Mouse (Mus musculus) Patski (cell line): ENCODE measurements around the gene Phf7. TPM values are rescaled to one million over a fixed set of nuclear protein-coding genes. Genes with fewer than 3 reads are reported as not detected.

ENCODE experiments used
- ATAC-seq: fragments of 100-300 bp; one replicate; pipeline ENCODE4 v1.8.0; 2021
- CTCF ChIA-PET: fragments of 350-600 bp; sonication (Branson Sonifier 250); formaldehyde crosslinking; loops from one replicate; lab custom pipeline; 2022; ENCODE audit warnings: inconsistent platforms; lab: Charles Lee
- POLR2A ChIA-PET: fragments of 350-600 bp; sonication (Branson Sonifier 250); formaldehyde crosslinking; loops from one replicate; lab custom pipeline; 2022; ENCODE audit warnings: antibody characterized with exemption, inconsistent platforms; lab: Charles Lee
- DNase-seq: peaks from one replicate; pipeline ENCODE4 v3.0.0-alpha.2; 2011; ENCODE audit warnings: low read depth, low spot score
- H3K27me3 ChIP-seq: fragments of 371-371 bp; one replicate; pipeline ENCODE4 v1.5.1; 2021
- CTCF ChIP-seq: fragments of 100-300 bp; IDR thresholded peaks from one replicate; pipeline ENCODE4 v1.5.1; 2021
- in situ Hi-C: fragments of 300-500 bp; cut with MboI; formaldehyde crosslinking; loops from 3 replicates; pipeline ENCODE4 v1.11.1; 2018; ENCODE audit warnings: low pct_unique_long_range_greater_than_20kb, mixed read lengths
- polyA plus RNA-seq: library from polyadenylated mRNA; unstranded; gene quantifications from one replicate; pipeline ENCODE4 v1.2.3, GENCODE M21; 2021

Gene Phf7
- 10.7 TPM for polyA plus RNA-seq

- ChIA-PET CTCF (interaction anchor here (0.8 kb wide), 1 partner anchor 13 kb away, joined by 3 read pairs; no protein-coding TSS in a partner anchor), POLR2A (interaction anchor here (1.1 to 2.5 kb wide), 4 partner anchors 10 to 35 kb away, joined by 3 to 13 read pairs (median 3); partner anchors contain the start of gene Nisch)
- DNase-seq, result no peak
- TF ChIP-seq CTCF, result no peak
- ATAC-seq, result peak; percentile 61
- no peaks in the 10 kb centered on the region for H3K27me3 ChIP-seq
- in situ Hi-C loops, result no loop called here
Measured at GRCm38 (mm10) chr14:31251084-31251604, at the start of gene Phf7, which contains the start of gene Bap1. Gene Phf7 (minus strand): TSS chr14:31251317. Gene Bap1 (plus strand): TSS chr14:31251450.

DNA sequence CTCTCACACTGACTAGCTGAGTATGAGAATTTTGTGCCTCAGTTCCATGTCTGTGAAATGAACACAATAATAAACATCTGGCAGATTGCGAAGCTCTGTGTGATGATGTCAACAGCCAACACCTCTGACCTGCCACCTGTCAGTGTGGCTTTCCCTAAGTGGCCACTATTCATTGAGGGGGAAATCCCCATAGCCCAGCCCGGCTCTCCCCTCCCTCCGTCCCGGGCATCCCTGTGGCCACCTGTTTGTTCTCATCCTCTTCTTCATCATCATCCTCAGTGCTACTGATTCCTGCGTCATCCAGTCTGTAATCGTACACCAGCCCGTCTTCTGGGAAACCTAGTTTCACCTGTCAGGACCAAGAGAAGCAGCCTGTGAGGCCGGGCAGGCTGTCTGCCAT, 34.6 kb upstream of the Phf7 start:
- ATAC-seq, result no peak
- DNase-seq, result no peak
- TF ChIP-seq CTCF, result no peak
- peaks cover 51% of the 10 kb centered on the region for H3K27me3 ChIP-seq
- POLR2A ChIA-PET, result no interaction called here
- in situ Hi-C loops, result no loop called here
- CTCF ChIA-PET, result no interaction called here

DNA sequence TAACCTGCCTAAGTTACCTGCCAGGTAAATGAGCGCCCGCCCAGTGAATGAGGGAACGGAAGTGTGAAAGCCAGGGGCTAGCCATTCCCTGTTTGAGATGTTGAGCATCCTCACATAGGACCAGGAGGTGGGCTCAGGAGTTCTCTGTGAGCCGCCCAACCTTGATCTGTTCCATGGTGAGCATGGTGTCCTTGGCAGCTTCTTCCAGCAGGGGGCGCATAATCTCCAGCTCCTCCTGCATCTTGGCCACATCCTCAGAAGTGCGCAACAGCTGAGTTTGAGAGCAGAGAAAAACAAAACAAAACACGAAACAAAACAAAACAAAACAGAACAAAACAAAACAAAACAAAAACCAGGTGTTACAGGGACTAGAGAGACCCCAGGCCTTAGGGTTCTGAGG, 21.0 kb upstream of the Phf7 start:
- no peak for TF ChIP-seq CTCF
- DNase-seq (no peak), ATAC-seq (no peak)
- in situ Hi-C loops, result loop anchor here (5.0 kb wide), 2 partner anchors 45 to 195 kb away; no protein-coding TSS in a partner anchor
- ChIA-PET POLR2A (no interaction called here), CTCF (interaction anchor here (0.6 to 4.1 kb wide), 12 partner anchors 9 to 194 kb away, joined by 3 to 16 read pairs (median 4); no protein-coding TSS in a partner anchor)
- H3K27me3 ChIP-seq, result no peaks in the 10 kb centered on the region

DNA sequence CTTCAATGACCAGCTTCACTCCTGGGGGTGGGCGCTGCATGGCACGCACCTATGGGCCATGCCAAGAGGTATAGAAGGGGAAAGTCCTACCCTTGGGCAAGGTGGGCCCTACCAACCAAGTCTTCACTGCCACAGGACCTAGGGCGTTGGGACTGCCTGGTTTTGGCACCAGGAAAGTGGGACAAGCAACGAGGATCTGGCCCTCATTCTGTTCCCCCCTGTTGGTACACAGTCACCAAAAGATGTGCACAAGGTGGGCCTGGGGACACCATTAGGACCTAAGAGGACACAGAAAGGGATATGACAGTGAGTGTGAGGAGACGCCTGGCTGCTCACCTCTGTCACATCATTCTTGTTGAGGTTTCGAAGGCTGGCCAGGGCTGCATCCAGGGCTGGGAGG, 20.0 kb upstream of the Phf7 start:
- H3K27me3 ChIP-seq, result no peaks in the 10 kb centered on the region
- ChIA-PET CTCF (interaction anchor here (1.4 to 4.1 kb wide), 5 partner anchors 8 to 54 kb away, joined by 6 to 16 read pairs (median 9); no protein-coding TSS in a partner anchor), POLR2A (no interaction called here)
- ATAC-seq (no peak), DNase-seq (no peak)
- no peak for TF ChIP-seq CTCF
- in situ Hi-C loops, result loop anchor here (5.0 kb wide), 2 partner anchors 46 to 196 kb away; no protein-coding TSS in a partner anchor

DNA sequence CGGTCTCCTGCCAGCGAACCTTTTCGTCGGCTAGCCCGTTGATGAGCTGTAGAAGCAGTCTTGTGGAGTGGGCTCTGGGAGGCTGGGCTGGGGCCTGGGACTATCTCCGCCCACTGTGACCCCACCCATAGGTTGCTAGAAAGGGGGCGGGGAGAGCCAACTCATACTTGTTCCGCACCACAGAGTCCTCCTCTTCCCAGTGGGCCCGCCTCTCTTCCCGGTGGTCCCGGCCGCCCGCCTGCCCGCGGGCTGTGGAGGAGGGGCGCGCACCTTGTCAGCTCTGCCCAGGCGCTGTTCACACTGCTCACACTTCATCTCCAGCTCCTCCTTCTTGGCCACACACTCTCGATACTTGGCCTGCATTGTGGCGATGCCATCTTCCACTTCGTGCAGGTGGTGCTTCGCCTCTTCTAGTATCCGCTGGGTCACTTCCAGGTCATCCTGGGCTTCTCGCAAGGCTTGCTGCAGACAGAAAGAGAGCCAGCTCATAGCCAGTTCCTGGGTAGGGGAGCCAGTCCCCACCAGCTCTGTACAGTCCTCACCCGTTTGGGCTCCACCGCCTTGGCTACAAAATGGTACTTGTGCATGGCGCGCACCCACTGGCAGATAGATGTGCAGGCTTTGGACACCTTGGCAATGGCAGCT, 18.5 kb upstream of the Phf7 start:
- TF ChIP-seq CTCF, result no peak
- ChIA-PET POLR2A (interaction anchor here (1.0 kb wide), 1 partner anchor 10 kb away, joined by 3 read pairs; no protein-coding TSS in a partner anchor), CTCF (interaction anchor here (4.1 kb wide), 1 partner anchor 13 kb away, joined by 16 read pairs; no protein-coding TSS in a partner anchor)
- in situ Hi-C loops, result loop anchor here (5.0 kb wide), 2 partner anchors 48 to 198 kb away; no protein-coding TSS in a partner anchor
- DNase-seq (no peak), ATAC-seq (no peak)
- H3K27me3 ChIP-seq, result no peaks in the 10 kb centered on the region

DNA sequence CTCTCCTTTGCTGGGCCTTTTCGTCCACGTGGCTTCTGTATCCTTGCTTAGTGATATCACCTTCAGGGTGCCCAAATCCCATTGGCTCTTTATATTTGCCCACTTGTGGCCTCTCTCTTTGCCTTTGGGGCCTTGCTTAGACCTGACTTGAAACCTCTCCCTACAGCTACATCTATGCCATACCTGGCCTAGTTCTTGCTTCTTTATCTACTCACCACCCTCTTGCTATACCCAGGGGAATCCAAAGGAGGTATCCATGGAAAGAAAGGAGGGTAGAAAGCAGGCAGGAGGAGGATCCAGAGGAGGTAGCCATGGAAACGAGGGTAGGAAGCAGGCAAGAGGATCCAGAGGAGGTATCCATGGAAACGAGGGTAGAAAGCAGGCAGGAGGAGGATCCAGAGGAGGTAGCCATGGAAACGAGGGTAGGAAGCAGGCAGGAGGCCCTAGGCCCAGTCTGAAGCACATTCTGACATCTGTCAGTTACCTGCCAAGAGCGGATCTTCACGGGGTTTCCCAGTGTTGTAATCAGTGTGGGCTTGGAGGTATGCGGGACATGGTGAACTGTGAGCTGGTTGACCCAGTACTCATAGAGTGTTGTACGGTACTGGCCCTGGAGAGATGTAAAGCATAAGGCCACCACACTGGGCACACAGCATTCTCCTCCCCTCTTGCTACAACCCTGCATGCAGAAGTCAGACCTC, 17.3 kb upstream of the Phf7 start:
- no peak for ATAC-seq
- H3K27me3 ChIP-seq, result no peaks in the 10 kb centered on the region
- POLR2A ChIA-PET, result no interaction called here
- in situ Hi-C loops, result no loop called here
- no peak for DNase-seq
- TF ChIP-seq CTCF, result no peak
- CTCF ChIA-PET, result no interaction called here

GRCm38 (mm10) chr14:31267649-31268048, 16.5 kb upstream of the Phf7 start:
- no peak for TF ChIP-seq CTCF
- POLR2A ChIA-PET, result no interaction called here
- in situ Hi-C loops, result no loop called here
- ATAC-seq, result no peak
- H3K27me3 ChIP-seq, result no peaks in the 10 kb centered on the region
- no peak for DNase-seq
- CTCF ChIA-PET, result no interaction called here

DNA sequence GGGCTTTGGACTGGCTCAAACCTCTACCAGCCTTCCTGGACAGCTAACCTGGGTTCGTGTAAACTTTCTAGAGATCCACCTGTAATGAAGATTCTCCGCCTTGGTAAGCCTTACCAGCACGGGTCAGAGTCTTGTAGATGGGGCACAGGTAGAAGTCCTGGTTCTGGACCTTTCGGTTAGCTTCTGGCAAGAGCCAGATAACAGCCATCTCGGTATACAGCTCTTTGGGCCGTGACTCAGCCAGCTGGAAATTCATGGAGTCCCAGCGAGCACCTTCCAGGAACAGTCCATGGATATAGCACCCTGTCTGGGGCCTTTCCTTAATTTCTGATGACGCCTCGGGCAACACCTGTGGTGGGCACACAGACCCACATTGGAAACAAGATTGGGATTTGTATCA, 9.8 kb upstream of the Phf7 start:
- no peak for ATAC-seq
- in situ Hi-C loops, result no loop called here
- no peak for TF ChIP-seq CTCF
- no peaks in the 10 kb centered on the region for H3K27me3 ChIP-seq
- no peak for DNase-seq
- ChIA-PET CTCF (interaction anchor here (3.1 kb wide), 1 partner anchor 11 kb away, joined by 11 read pairs; no protein-coding TSS in a partner anchor), POLR2A (interaction anchor here (1.2 kb wide), 1 partner anchor 9 kb away, joined by 3 read pairs; no protein-coding TSS in a partner anchor)

DNA sequence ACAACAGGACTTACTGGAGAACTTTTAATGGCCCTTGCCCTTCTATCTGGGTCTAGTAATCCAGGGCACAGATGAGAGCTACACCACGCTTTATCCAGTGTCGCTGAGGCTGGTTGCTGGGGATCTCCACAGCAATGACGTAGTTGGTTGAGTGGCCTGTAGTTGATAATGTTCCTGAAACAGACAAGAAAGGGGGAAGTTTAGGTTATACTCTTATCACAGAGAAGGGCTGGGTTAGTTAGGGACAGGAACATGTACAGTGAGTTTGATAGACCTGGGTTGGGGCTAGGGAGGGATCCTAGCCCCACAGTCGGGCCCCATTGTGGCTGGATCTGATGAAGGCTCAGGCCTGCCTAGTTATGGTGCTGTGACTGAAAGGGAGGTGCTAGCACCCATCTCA, 9.3 kb upstream of the Phf7 start:
- no peak for TF ChIP-seq CTCF
- ChIA-PET CTCF (interaction anchor here (3.1 kb wide), 1 partner anchor 12 kb away, joined by 11 read pairs; no protein-coding TSS in a partner anchor), POLR2A (interaction anchor here (1.2 kb wide), 1 partner anchor 8 kb away, joined by 3 read pairs; no protein-coding TSS in a partner anchor)
- DNase-seq (no peak), ATAC-seq (no peak)
- in situ Hi-C loops, result no loop called here
- no peaks in the 10 kb centered on the region for H3K27me3 ChIP-seq

DNA sequence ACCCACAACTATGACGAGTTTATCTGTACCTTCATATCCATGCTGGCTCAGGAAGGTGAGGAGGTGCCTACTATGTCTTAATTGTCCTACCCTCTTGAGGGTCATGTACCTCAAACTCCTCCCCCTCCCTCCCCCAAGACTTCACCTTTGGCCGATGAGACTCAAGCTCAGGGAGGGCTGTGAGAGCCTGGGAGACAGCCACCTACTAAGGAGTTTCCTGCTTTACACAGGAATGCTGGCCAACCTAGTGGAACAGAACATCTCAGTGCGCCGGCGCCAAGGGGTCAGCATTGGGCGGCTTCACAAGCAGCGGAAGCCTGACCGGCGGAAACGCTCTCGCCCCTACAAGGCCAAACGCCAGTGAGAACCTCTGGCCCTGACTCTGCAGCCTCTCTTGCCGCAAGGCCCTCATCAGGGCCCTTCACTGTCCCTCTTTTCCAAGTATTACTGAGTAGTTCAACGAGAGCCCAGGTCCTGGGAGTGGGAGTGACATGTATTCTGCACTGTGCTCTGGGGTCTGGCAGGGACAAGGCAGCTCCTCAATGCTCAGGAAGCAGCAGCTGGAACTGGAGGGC, 7.4 kb upstream of the Phf7 start:
- in situ Hi-C loops, result no loop called here
- CTCF ChIA-PET, result interaction anchor here (1.2 to 3.1 kb wide), 2 partner anchors 12 to 13 kb away, joined by 3 to 11 read pairs; no protein-coding TSS in a partner anchor
- ATAC-seq, result no peak

More for the DNA sequence above, 7.4 kb upstream of the Phf7 start:
- no peak for DNase-seq
- POLR2A ChIA-PET, result interaction anchor here (1.3 kb wide), 1 partner anchor 12 kb away, joined by 3 read pairs; no protein-coding TSS in a partner anchor
- no peaks in the 10 kb centered on the region for H3K27me3 ChIP-seq
- TF ChIP-seq CTCF, result no peak
